Mouse (Mus musculus) fibroblast of lung, adult 2 months (primary cell): ENCODE data around the gene Nrgn.

ENCODE experiments used
- DNase-seq: peaks from one replicate; pipeline ENCODE4 v3.0.0-alpha.2; 2011; ENCODE audit warnings: low read depth

Nrgn gene

GRCm38 (mm10) chr9:37552536-37553293, at the start of gene Nrgn:
TSS of gene Nrgn (minus strand) at chr9:37552904.
- peak; percentile 26 for DNase-seq

- no peak for DNase-seq
Observed at GRCm38 (mm10) chr9:37600538-37601205, 48.0 kb upstream of the Nrgn start.

- DNase-seq = no peak
Observed at GRCm38 (mm10) chr9:37598637-37599036, 45.9 kb upstream of the Nrgn start.

- DNase-seq = no peak
Observed at GRCm38 (mm10) chr9:37595570-37595969, 42.9 kb upstream of the Nrgn start.

- DNase-seq = no peak
Observed at GRCm38 (mm10) chr9:37593690-37594089, 41.0 kb upstream of the Nrgn start.

- no peak for DNase-seq
Observed at GRCm38 (mm10) chr9:37592633-37593032, 39.9 kb upstream of the Nrgn start.

GRCm38 (mm10) chr9:37592025-37592424, 39.3 kb upstream of the Nrgn start:
- DNase-seq = no peak

- no peak for DNase-seq
Observed at GRCm38 (mm10) chr9:37590381-37590780, 37.7 kb upstream of the Nrgn start.

GRCm38 (mm10) chr9:37586718-37587117, 34.0 kb upstream of the Nrgn start:
- no peak for DNase-seq

- DNase-seq = no peak
Observed at GRCm38 (mm10) chr9:37583594-37583993, 30.9 kb upstream of the Nrgn start.

- DNase-seq = peak; percentile 22
Observed at GRCm38 (mm10) chr9:37576436-37576930, 23.8 kb upstream of the Nrgn start.

- no peak for DNase-seq
Observed at GRCm38 (mm10) chr9:37572204-37572876, 19.6 kb upstream of the Nrgn start.

GRCm38 (mm10) chr9:37569231-37569835, 16.6 kb upstream of the Nrgn start:
- DNase-seq = no peak

GRCm38 (mm10) chr9:37568605-37569214, 16.0 kb upstream of the Nrgn start:
- DNase-seq = no peak

GRCm38 (mm10) chr9:37567892-37568604, 15.3 kb upstream of the Nrgn start:
- no peak for DNase-seq

- no peak for DNase-seq
Observed at GRCm38 (mm10) chr9:37567454-37567853, 14.8 kb upstream of the Nrgn start.

GRCm38 (mm10) chr9:37567019-37567418, 14.3 kb upstream of the Nrgn start:
- DNase-seq = no peak

- DNase-seq = no peak
Observed at GRCm38 (mm10) chr9:37563805-37564204, 11.1 kb upstream of the Nrgn start.

GRCm38 (mm10) chr9:37560617-37561016, 7.9 kb upstream of the Nrgn start:
- DNase-seq = no peak

- DNase-seq = no peak
Observed at GRCm38 (mm10) chr9:37556366-37556765, 3.7 kb upstream of the Nrgn start.
